Mouse (Mus musculus): Measurements from ENCODE around the gene Wsb1. TPM values are rescaled to one million over a fixed set of nuclear protein-coding genes. Genes with fewer than 3 reads are reported as not detected.
A peak's percentile ranks its signal among the peaks of the same experiment; 100 is the strongest.
"Not testable (repeated sequence)": the region's sequence is repeated elsewhere in the genome, so short reads cannot be mapped to it uniquely, and the experiment has no call there.

The Wsb1 gene
- total RNA-seq, 2 experiments from 2014 or later: 54.0 to 84.7 TPM

GRCm38 (mm10) chr11:79273757-79274156, 19.3 kb upstream of the Wsb1 start:
- intact Hi-C loops (cut with DNase I): no loop called here
- DNase-seq (ENCODE audit: low spot score in 2 of 2): no peak

DNA sequence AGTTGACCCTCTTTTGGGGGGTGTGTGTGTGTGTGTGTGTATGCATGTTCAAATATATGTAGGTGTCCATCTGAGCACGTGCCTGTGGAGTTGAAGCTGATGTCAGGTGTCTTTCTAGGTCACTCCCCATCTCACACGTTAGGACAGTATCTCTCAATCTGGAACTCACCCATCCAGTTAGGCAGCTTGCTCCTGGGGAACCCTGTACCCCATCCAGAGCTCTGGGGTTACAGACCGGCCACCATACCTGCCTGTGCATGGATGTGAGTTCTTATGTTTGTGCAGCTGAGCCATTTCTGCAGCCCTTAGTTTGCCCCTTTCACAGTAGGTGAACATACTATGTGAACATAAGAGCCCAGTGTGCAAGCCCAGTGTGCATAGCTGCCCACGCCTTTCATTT, 18.6 kb upstream of the Wsb1 start:
- intact Hi-C loops (cut with DNase I): no loop called here

GRCm38 (mm10) chr11:79267171-79267570, 12.7 kb upstream of the Wsb1 start:
- intact Hi-C loops (cut with DNase I): no loop called here
- no peak for DNase-seq (ENCODE audit: low spot score in 2 of 2)

More for the DNA sequence above, 18.6 kb upstream of the Wsb1 start:
- no peak for DNase-seq (ENCODE audit: low spot score in 2 of 2)

DNA sequence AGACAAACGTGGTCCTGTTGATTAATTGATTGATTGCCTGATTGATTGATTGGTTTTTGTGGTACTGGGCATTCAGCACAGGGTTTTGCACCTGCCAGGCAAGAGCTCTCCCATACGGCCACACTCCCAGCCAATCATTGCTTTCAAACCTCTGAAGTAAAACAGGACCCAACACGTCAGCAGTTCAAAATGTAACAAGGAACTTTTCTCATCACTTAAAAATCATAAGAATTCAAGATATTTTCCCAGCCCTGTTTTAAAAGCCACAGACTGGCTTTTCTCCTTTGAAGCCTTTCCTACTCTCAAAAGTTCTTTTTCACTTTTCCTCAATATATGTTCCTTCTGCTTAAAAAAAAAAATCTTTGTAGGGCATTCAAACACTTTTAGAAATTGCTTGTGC, 9.9 kb upstream of the Wsb1 start:
- intact Hi-C loops (cut with DNase I): no loop called here
- DNase-seq (ENCODE audit: low spot score in 2 of 2): no peak

- DNase-seq (ENCODE audit: low spot score in 2 of 2); intact Hi-C loops (cut with DNase I): not testable (repeated sequence)
These were observed 5.7 kb upstream of the Wsb1 start for GRCm38 (mm10) chr11:79260126-79260525.

GRCm38 (mm10) chr11:79258738-79259137, 4.3 kb upstream of the Wsb1 start:
- no peak for DNase-seq (ENCODE audit: low spot score in 2 of 2)
- intact Hi-C loops (cut with DNase I): no loop called here

DNA sequence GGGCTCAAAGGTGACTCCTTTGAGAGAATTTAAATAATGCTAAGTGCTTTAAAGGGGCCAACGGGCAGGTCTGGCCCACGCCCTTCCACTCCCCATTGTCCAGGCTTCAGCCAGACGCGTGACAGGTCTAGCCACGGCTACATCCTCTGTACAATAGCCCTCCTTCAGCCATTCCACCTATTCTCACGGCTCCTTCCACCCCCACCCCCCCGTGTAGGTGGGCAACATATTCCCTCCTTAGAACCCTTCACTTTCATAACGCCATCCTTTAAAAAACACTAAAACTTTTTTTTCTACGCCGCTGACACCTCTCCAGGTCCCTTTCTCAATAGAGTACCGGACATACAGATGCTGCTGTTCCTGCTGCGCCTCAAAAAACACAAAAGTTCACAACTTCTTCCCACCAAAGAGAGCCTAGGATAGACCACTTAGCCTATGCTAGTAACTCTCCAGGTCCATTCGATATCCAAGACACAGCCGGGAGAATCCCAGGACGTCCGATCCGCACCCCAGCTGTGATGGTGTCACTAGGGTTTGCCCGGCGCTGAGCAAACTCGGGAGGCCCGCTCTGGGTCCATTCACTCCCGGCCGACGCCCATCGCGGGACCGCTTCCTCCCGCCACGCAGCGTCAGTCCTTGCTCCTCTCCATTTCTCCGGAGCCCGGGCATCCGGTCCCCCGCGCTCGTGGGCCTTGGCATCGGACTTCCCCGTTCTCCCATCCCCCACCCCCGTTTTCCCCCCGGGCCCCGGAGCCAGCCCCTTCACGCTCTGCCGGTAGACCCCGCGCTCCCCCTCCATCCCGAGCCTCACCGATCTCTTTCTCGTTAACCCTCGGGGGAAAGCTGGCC, 705 bp downstream of the Wsb1 start:
- DNase-seq (ENCODE audit: low spot score in 2 of 2): peak; percentile 43 to 47
- intact Hi-C loops (cut with DNase I): loop anchor here (5.0 kb wide), 2 partner anchors 39 to 84 kb away; partner anchors contain the start of gene Nf1

GRCm38 (mm10) chr11:79252881-79253541, 1.5 kb downstream of the Wsb1 start:
- no peak for DNase-seq (ENCODE audit: low spot score in 2 of 2)
- intact Hi-C loops (cut with DNase I): loop anchor here (5.0 kb wide), 2 partner anchors 39 to 84 kb away; partner anchors contain the start of gene Nf1

DNA sequence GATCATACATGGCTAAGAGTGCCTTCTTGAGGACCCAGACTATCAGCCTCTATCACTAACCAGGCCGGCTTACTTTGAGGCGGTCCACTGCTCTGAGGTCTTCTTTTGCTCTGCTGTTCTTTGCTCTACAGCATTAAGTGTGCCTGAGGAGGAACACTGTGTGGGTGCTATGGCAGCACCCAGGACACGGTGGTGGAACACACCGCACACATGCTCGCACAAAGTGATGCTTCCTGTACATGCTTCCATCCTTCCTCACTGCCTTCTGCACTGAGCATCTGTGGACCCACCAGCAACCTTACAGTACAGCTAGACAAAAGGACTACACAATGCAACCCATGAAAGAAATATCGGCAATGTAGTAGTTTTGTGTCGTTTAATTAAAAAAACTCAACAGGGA, 15.4 kb downstream of the Wsb1 start:
- no peak for DNase-seq (ENCODE audit: low spot score in 2 of 2)
- intact Hi-C loops (cut with DNase I): no loop called here

- no peak for DNase-seq (ENCODE audit: low spot score in 2 of 2)
- intact Hi-C loops (cut with DNase I): no loop called here
These were observed 16.1 kb downstream of the Wsb1 start for GRCm38 (mm10) chr11:79238398-79238752.

- DNase-seq (ENCODE audit: low spot score in 2 of 2): no peak
- intact Hi-C loops (cut with DNase I): no loop called here
These were observed 16.6 kb downstream of the Wsb1 start for GRCm38 (mm10) chr11:79237644-79238397.

DNA sequence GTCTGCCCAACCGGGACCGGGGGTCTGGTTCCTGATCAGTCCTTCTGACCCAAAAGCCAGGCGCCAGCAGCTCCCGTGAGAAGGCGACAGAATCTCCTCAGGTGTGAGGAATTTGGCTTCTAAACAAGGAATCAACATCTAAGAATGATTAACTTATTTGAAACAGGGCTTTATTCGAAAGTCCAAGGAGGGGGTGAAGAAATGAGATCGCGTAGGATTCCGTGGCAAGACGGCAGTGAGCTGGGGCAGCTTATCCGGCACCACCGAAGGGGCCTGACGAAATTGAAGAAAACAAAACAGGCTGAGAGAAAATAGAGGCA, 24.3 kb downstream of the Wsb1 start:
- intact Hi-C loops (cut with DNase I): no loop called here

DNA sequence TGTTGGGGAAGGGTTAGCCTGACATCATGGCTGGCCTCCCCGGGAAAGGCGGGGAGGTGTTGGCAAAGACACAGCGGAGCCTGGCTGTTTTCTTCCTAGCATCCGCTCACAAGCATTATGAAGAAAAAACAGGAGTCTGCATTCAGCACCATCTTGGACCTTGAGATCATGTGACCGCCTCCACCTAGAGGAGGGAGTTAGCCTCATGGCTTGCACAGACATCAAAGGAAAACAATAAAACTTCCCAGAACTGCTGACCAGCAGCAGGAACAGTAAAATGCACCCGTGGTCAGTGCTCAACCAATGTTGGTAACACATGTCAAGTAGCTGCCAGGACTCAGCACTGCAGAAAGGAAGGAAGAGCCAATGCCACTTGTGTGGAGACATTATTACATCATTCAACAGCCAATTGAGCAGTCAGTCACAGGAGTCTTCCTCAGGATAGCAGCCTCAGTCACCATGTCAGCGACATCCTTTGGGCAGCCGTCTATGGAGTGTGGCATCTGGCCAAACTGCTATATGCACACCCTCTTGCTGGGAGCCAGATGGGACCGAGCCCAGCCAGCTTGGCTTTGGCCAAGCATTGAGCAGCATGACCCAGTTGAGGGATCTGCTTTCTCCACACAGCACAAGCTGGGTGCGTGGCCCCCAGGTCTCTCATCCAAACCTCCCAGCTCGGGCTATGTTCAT, 24.8 kb downstream of the Wsb1 start:
- DNase-seq (ENCODE audit: low spot score in 2 of 2): no peak
- intact Hi-C loops (cut with DNase I): loop anchor here (5.0 kb wide), 1 partner anchor 168 kb away; no protein-coding TSS in a partner anchor

More for the DNA sequence above, 24.3 kb downstream of the Wsb1 start:
- no peak for DNase-seq (ENCODE audit: low spot score in 2 of 2)

GRCm38 (mm10) chr11:79229057-79229504, 25.4 kb downstream of the Wsb1 start:
- intact Hi-C loops (cut with DNase I): loop anchor here (5.0 kb wide), 1 partner anchor 168 kb away; no protein-coding TSS in a partner anchor
- DNase-seq (ENCODE audit: low spot score in 2 of 2): no peak

- intact Hi-C loops (cut with DNase I): loop anchor here (5.0 kb wide), 1 partner anchor 169 kb away; no protein-coding TSS in a partner anchor
- DNase-seq (ENCODE audit: low spot score in 2 of 2): no peak
These were observed 26.4 kb downstream of the Wsb1 start for GRCm38 (mm10) chr11:79228089-79228488.

- intact Hi-C loops (cut with DNase I): loop anchor here (2.0 to 5.0 kb wide), 2 partner anchors 71 to 172 kb away; partner anchors contain the start of gene Gm9964
- DNase-seq (ENCODE audit: low spot score in 2 of 2): no peak
These were observed 28.9 kb downstream of the Wsb1 start for GRCm38 (mm10) chr11:79225371-79226155.

DNA sequence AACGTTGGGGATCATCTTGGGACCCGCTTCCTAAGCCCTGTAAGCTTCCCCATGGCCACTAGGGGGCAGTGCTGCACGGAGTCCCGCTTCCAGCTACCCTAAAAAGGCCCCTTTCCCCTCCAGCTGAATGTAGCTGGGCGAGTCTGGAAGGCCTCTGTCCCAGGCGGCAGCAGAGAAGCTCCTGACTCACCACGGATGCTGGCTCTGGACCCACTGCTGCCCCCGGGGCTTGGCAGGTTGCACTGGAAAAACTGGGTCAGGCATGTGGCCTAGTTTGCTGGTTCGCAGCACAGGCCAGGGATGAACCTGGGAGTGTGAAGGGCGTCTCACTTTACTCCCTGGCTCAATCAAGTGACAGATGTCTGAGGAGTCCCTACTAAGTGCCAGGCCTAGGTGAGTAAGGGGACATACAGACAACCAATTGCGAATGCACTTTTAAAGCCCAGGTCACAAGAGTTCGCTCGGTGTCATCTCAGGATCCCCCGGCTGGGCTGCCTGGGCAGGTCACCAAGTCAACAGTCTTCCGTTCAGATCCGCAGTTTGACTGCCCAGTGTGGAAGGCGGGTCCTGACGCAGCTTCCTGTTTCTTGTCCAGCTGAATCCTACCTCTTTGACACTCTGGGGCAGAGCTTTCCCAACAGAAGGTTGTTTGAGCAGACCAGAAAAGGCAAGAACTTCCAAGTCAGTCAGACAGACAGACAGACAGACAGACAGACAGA, 29.8 kb downstream of the Wsb1 start:
- DNase-seq (ENCODE audit: low spot score in 2 of 2): peak; percentile 64 to 69
- intact Hi-C loops (cut with DNase I): loop anchor here (2.0 to 5.0 kb wide), 2 partner anchors 72 to 173 kb away; partner anchors contain the start of gene Gm9964

GRCm38 (mm10) chr11:79223420-79223819, 31.1 kb downstream of the Wsb1 start:
- intact Hi-C loops (cut with DNase I): no loop called here
- no peak for DNase-seq (ENCODE audit: low spot score in 2 of 2)
